Mouse (Mus musculus): ENCODE results near the gene Narf.

GRCm38 (mm10) chr11:121294771-121295170 is 57.7 kb downstream of the Narf start:
- TF ChIP-seq CTCF (IDR thresholded peaks at IDR 0.05; ENCODE audit: insufficient read depth, low read depth, low read length) (no peak), POLR2A (IDR thresholded peaks at IDR 0.05; ENCODE audit: insufficient read depth, low read depth, low read length) (no peak)

Data from olfactory bulb, adult 2 months (tissue).